Mouse (Mus musculus): Measurements from ENCODE around the gene Efcab6.

- TF ChIP-seq CHD2 (IDR thresholded peaks at IDR 0.05; ENCODE audit: low read length) (no peak), ZKSCAN1 (IDR thresholded peaks at IDR 0.05; ENCODE audit: low read depth, low read length) (no peak), ZNF384 (IDR thresholded peaks at IDR 0.05; ENCODE audit: low read depth, low read length) (no peak), POLR2A (IDR thresholded peaks at IDR 0.05; ENCODE audit: control insufficient read depth in 1 of 2, insufficient read depth in 1 of 2, low read depth in 1 of 2, low read length in 2 of 2, poor library complexity in 1 of 2) (no peak), GABPA (IDR thresholded peaks at IDR 0.05; ENCODE audit: low read depth, low read length) (no peak), SMC3 (IDR thresholded peaks at IDR 0.05; ENCODE audit: low read depth, low read length) (no peak), EP300 (IDR thresholded peaks at IDR 0.05; ENCODE audit: low read depth in 1 of 2, low read length in 2 of 2) (no peak), MAZ (IDR thresholded peaks at IDR 0.05; ENCODE audit: low read depth, low read length) (no peak), CHD1 (IDR thresholded peaks at IDR 0.05; ENCODE audit: low read depth, low read length) (no peak), TBP (IDR thresholded peaks at IDR 0.05; ENCODE audit: low read depth, low read length) (no peak)
Measured at GRCm38 (mm10) chr15:84049570-84049969, 15.6 kb downstream of the Efcab6 start.
